Mouse (Mus musculus): ENCODE measurements around the gene Zmpste24. TPM values are rescaled to one million over a fixed set of nuclear protein-coding genes. Genes with fewer than 3 reads are reported as not detected.

The Zmpste24 gene
- polyA plus RNA-seq, 1 experiment, result 17.6 TPM

GRCm38 (mm10) chr4:121057032-121057431, 41.0 kb downstream of the Zmpste24 start:
- Histone ChIP-seq H3K27me3 (ENCODE audit: control insufficient read depth, insufficient read depth, insufficient read length) (no peaks in the 10 kb centered on the region), H3K36me3 (ENCODE audit: control insufficient read depth, insufficient read depth) (no peaks in the 10 kb centered on the region), H3ac (ENCODE audit: control insufficient read depth, insufficient read length) (no peak overlapping the region), H3K79me2 (ENCODE audit: control insufficient read depth, insufficient read depth) (no peaks in the 10 kb centered on the region), H3K4me3 (no peak overlapping the region), H3K4me2 (ENCODE audit: low read depth) (no peak overlapping the region)
- TF ChIP-seq POLR2AphosphoS2 (IDR thresholded peaks at IDR 0.05; ENCODE audit: insufficient read length, low read depth), result peak; percentile 8
- no peak for TF ChIP-seq MYOG (IDR thresholded peaks at IDR 0.05; ENCODE audit: control insufficient read depth in 1 of 3, insufficient read depth in 1 of 3, insufficient read length in 2 of 3, low read depth in 2 of 3)

- no peak overlapping the region for H3K4me2 ChIP-seq (ENCODE audit: low read depth)
- no peak for TF ChIP-seq TCF3 (IDR thresholded peaks at IDR 0.05; ENCODE audit: insufficient read length, low read depth)
- no peak for TF ChIP-seq POLR2A (IDR thresholded peaks at IDR 0.05; ENCODE audit: insufficient read length, low read depth)
- TF ChIP-seq POLR2AphosphoS2 (IDR thresholded peaks at IDR 0.05; ENCODE audit: insufficient read length, low read depth), result no peak
- no peak for TF ChIP-seq REST (IDR thresholded peaks at IDR 0.05; ENCODE audit: insufficient read depth, insufficient read length)
- no peak for TF ChIP-seq MYOG (IDR thresholded peaks at IDR 0.05; ENCODE audit: control insufficient read depth in 1 of 3, insufficient read depth in 1 of 3, insufficient read length in 2 of 3, low read depth in 2 of 3)
- TF ChIP-seq CEBPB (IDR thresholded peaks at IDR 0.05; ENCODE audit: insufficient read depth, poor library complexity, severe bottlenecking), result no peak
- no peak for TF ChIP-seq MYOD1 (IDR thresholded peaks at IDR 0.05; ENCODE audit: control insufficient read depth in 1 of 3, insufficient read length in 2 of 3, low read depth in 2 of 3)
- no peak for TF ChIP-seq SRF (IDR thresholded peaks at IDR 0.05; ENCODE audit: control insufficient read depth, insufficient read length, low read depth)
- TF ChIP-seq TCF12 (IDR thresholded peaks at IDR 0.05; ENCODE audit: insufficient read depth, poor library complexity, severe bottlenecking), result no peak
- TF ChIP-seq MAX (IDR thresholded peaks at IDR 0.05; ENCODE audit: low read depth), result no peak
- no peak for TF ChIP-seq USF1 (IDR thresholded peaks at IDR 0.05; ENCODE audit: low read depth)
- TF ChIP-seq E2F4 (IDR thresholded peaks at IDR 0.05; ENCODE audit: insufficient read depth), result no peak
- H3K79me2 ChIP-seq (ENCODE audit: control insufficient read depth, insufficient read depth), result no peaks in the 10 kb centered on the region
- no peaks in the 10 kb centered on the region for H3K27me3 ChIP-seq (ENCODE audit: control insufficient read depth, insufficient read depth, insufficient read length)
- H3K36me3 ChIP-seq (ENCODE audit: control insufficient read depth, insufficient read depth), result no peaks in the 10 kb centered on the region
- no peak overlapping the region for H3K4me3 ChIP-seq
- H3ac ChIP-seq (ENCODE audit: control insufficient read depth, insufficient read length), result no peak overlapping the region
Measured at GRCm38 (mm10) chr4:121056342-121056741, 41.7 kb downstream of the Zmpste24 start.

GRCm38 (mm10) chr4:121052454-121053323, 45.4 kb downstream of the Zmpste24 start:
- Histone ChIP-seq H3K4me2 (ENCODE audit: low read depth) (no peak overlapping the region), H3K4me3 (no peak overlapping the region), H3K36me3 (ENCODE audit: control insufficient read depth, insufficient read depth) (no peaks in the 10 kb centered on the region), H3K27me3 (ENCODE audit: control insufficient read depth, insufficient read depth, insufficient read length) (peaks cover 8% of the 10 kb centered on the region), H3K79me2 (ENCODE audit: control insufficient read depth, insufficient read depth) (no peaks in the 10 kb centered on the region), H3ac (ENCODE audit: control insufficient read depth, insufficient read length) (no peak overlapping the region)
- TF ChIP-seq POLR2AphosphoS2 (IDR thresholded peaks at IDR 0.05; ENCODE audit: insufficient read length, low read depth), result no peak
- TF ChIP-seq REST (IDR thresholded peaks at IDR 0.05; ENCODE audit: insufficient read depth, insufficient read length), result no peak
- no peak for TF ChIP-seq MYOD1 (IDR thresholded peaks at IDR 0.05; ENCODE audit: control insufficient read depth in 1 of 3, insufficient read length in 2 of 3, low read depth in 2 of 3)
- no peak for TF ChIP-seq SRF (IDR thresholded peaks at IDR 0.05; ENCODE audit: control insufficient read depth, insufficient read length, low read depth)
- TF ChIP-seq USF1 (IDR thresholded peaks at IDR 0.05; ENCODE audit: low read depth), result no peak
- TF ChIP-seq MYOG (IDR thresholded peaks at IDR 0.05; ENCODE audit: control insufficient read depth in 1 of 3, insufficient read depth in 1 of 3, insufficient read length in 2 of 3, low read depth in 2 of 3), result no peak
- no peak for TF ChIP-seq MAX (IDR thresholded peaks at IDR 0.05; ENCODE audit: low read depth)

GRCm38 (mm10) chr4:121051863-121052262, 46.2 kb downstream of the Zmpste24 start:
- no peak for TF ChIP-seq TCF12 (IDR thresholded peaks at IDR 0.05; ENCODE audit: insufficient read depth, poor library complexity, severe bottlenecking)
- no peak for TF ChIP-seq POLR2A (IDR thresholded peaks at IDR 0.05; ENCODE audit: insufficient read length, low read depth)
- no peak for TF ChIP-seq CEBPB (IDR thresholded peaks at IDR 0.05; ENCODE audit: insufficient read depth, poor library complexity, severe bottlenecking)
- no peak for TF ChIP-seq SRF (IDR thresholded peaks at IDR 0.05; ENCODE audit: control insufficient read depth, insufficient read length, low read depth)
- no peak for TF ChIP-seq MYOD1 (IDR thresholded peaks at IDR 0.05; ENCODE audit: control insufficient read depth in 1 of 3, insufficient read length in 2 of 3, low read depth in 2 of 3)
- no peak for TF ChIP-seq POLR2AphosphoS2 (IDR thresholded peaks at IDR 0.05; ENCODE audit: insufficient read length, low read depth)
- no peak for TF ChIP-seq TCF3 (IDR thresholded peaks at IDR 0.05; ENCODE audit: insufficient read length, low read depth)
- no peak for TF ChIP-seq MAX (IDR thresholded peaks at IDR 0.05; ENCODE audit: low read depth)
- TF ChIP-seq MYOG (IDR thresholded peaks at IDR 0.05; ENCODE audit: control insufficient read depth in 1 of 3, insufficient read depth in 1 of 3, insufficient read length in 2 of 3, low read depth in 2 of 3), result no peak
- no peak for TF ChIP-seq E2F4 (IDR thresholded peaks at IDR 0.05; ENCODE audit: insufficient read depth)
- no peak for TF ChIP-seq REST (IDR thresholded peaks at IDR 0.05; ENCODE audit: insufficient read depth, insufficient read length)
- TF ChIP-seq USF1 (IDR thresholded peaks at IDR 0.05; ENCODE audit: low read depth), result no peak
- H3K4me2 ChIP-seq (ENCODE audit: low read depth), result no peak overlapping the region
- no peak overlapping the region for H3ac ChIP-seq (ENCODE audit: control insufficient read depth, insufficient read length)
- H3K79me2 ChIP-seq (ENCODE audit: control insufficient read depth, insufficient read depth), result no peaks in the 10 kb centered on the region
- H3K27me3 ChIP-seq (ENCODE audit: control insufficient read depth, insufficient read depth, insufficient read length), result peaks cover 8% of the 10 kb centered on the region
- no peak overlapping the region for H3K4me3 ChIP-seq
- H3K36me3 ChIP-seq (ENCODE audit: control insufficient read depth, insufficient read depth), result no peaks in the 10 kb centered on the region

- no peak overlapping the region for H3K4me2 ChIP-seq (ENCODE audit: low read depth)
- TF ChIP-seq TCF3 (IDR thresholded peaks at IDR 0.05; ENCODE audit: insufficient read length, low read depth) (no peak), MAX (IDR thresholded peaks at IDR 0.05; ENCODE audit: low read depth) (no peak), POLR2A (IDR thresholded peaks at IDR 0.05; ENCODE audit: insufficient read length, low read depth) (no peak), USF1 (IDR thresholded peaks at IDR 0.05; ENCODE audit: low read depth) (no peak), TCF12 (IDR thresholded peaks at IDR 0.05; ENCODE audit: insufficient read depth, poor library complexity, severe bottlenecking) (no peak), POLR2AphosphoS2 (IDR thresholded peaks at IDR 0.05; ENCODE audit: insufficient read length, low read depth) (no peak), REST (IDR thresholded peaks at IDR 0.05; ENCODE audit: insufficient read depth, insufficient read length) (no peak), MYOD1 (IDR thresholded peaks at IDR 0.05; ENCODE audit: control insufficient read depth in 1 of 3, insufficient read length in 2 of 3, low read depth in 2 of 3) (no peak), E2F4 (IDR thresholded peaks at IDR 0.05; ENCODE audit: insufficient read depth) (no peak), MYOG (IDR thresholded peaks at IDR 0.05; ENCODE audit: control insufficient read depth in 1 of 3, insufficient read depth in 1 of 3, insufficient read length in 2 of 3, low read depth in 2 of 3) (no peak), CEBPB (IDR thresholded peaks at IDR 0.05; ENCODE audit: insufficient read depth, poor library complexity, severe bottlenecking) (no peak), SRF (IDR thresholded peaks at IDR 0.05; ENCODE audit: control insufficient read depth, insufficient read length, low read depth) (no peak)
- H3K79me2 ChIP-seq (ENCODE audit: control insufficient read depth, insufficient read depth), result no peaks in the 10 kb centered on the region
- H3K4me3 ChIP-seq, result no peak overlapping the region
- H3K27me3 ChIP-seq (ENCODE audit: control insufficient read depth, insufficient read depth, insufficient read length), result peaks cover 37% of the 10 kb centered on the region
- H3K36me3 ChIP-seq (ENCODE audit: control insufficient read depth, insufficient read depth), result no peaks in the 10 kb centered on the region
- no peak overlapping the region for H3ac ChIP-seq (ENCODE audit: control insufficient read depth, insufficient read length)
Measured at GRCm38 (mm10) chr4:121042946-121043345, 55.1 kb downstream of the Zmpste24 start.
